Mouse (Mus musculus) neural tube, embryonic 14.5 days (tissue): Measurements from ENCODE around the gene Slc5a10. TPM values are rescaled to one million over a fixed set of nuclear protein-coding genes. Genes with fewer than 3 reads are reported as not detected.

Source experiments
- ATAC-seq: fragments of 200-750 bp; cut with Nextera tagmentation; 2 replicates; pipeline ENCODE4 v1.8.0; 2017; ENCODE audit warnings: low read depth, mild to moderate bottlenecking, moderate TSS enrichment, moderate library complexity
- H3K27ac ChIP-seq: fragments of 300-500 bp; sonication (generic); 2 replicates; pipeline ENCODE4 v1.5.1; 2014; ENCODE audit warnings: low read depth, mild to moderate bottlenecking, control low read depth, low read length, moderate library complexity, mixed read lengths
- H3K27me3 ChIP-seq: fragments of 300-500 bp; sonication (generic); 2 replicates; pipeline ENCODE4 v1.6.1; 2014; ENCODE audit warnings: low read length; ENCODE audit not compliant: control insufficient read depth, insufficient read depth
- H3K36me3 ChIP-seq: fragments of 300-500 bp; sonication (generic); 2 replicates; pipeline ENCODE4 v1.6.1; 2014; ENCODE audit warnings: low read length, mixed read lengths; ENCODE audit not compliant: control insufficient read depth, insufficient read depth
- H3K4me1 ChIP-seq: fragments of 300-500 bp; sonication (generic); 2 replicates; pipeline ENCODE4 v1.6.1; 2014; ENCODE audit warnings: low read length; ENCODE audit not compliant: control insufficient read depth, insufficient read depth
- H3K4me2 ChIP-seq: fragments of 300-500 bp; sonication (generic); 2 replicates; pipeline ENCODE4 v1.6.1; 2014; ENCODE audit warnings: mild to moderate bottlenecking, low read depth, low read length, control low read depth
- H3K4me3 ChIP-seq: fragments of 300-500 bp; sonication (generic); 2 replicates; pipeline ENCODE4 v1.5.1; 2014; ENCODE audit warnings: low read depth, low read length, control low read depth, mixed read lengths
- H3K9ac ChIP-seq: fragments of 300-500 bp; sonication (generic); replicated peaks from 2 replicates; pipeline ENCODE4 v1.6.1; 2014; ENCODE audit warnings: low read depth, mild to moderate bottlenecking, control low read depth, low read length, mixed read lengths
- H3K9me3 ChIP-seq: fragments of 300-500 bp; sonication (generic); 2 replicates; pipeline ENCODE4 v1.6.1; 2016; ENCODE audit warnings: low read length; ENCODE audit not compliant: control insufficient read depth
- WGBS: fragments of 180-500 bp; shearing (Covaris S2); extraction: QIAGEN DNeasy Blood & Tissue Kit; methylation state at CpG from one replicate; pipeline ENCODE4 v1.1.7; 2014; 5-methylcytosine and 5-hydroxymethylcytosine counted together
- polyA plus RNA-seq: library from polyadenylated mRNA; unstranded; fragments of >200 nt; fragmentation: Nextera tagmentation; extraction: Ambion mirVana; gene quantifications from 2 replicates; pipeline ENCODE4 v1.2.1, GENCODE M21; 2014

Gene Slc5a10
- polyA plus RNA-seq, 1 experiment from 2014 or later = not detected

DNA sequence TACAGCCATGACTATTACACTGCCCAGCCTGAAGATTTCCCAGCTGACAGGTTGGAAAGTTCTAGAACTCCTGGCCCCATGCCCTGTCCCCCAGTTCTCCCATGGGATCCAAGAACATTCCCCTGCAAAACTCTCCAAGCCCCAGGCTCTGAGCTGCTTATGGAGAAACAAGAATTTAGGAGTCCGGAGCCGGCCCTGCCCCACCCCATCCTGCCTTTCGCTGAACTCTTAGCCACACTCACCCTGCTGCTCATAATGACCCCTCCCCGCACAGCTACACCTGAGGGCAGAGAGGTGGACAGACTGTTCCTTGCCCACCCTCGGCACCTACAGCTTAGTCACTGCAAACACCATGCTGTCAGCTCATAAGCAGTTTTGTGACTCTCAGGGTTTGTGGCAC lies 52.8 kb downstream of the Slc5a10 start:
- Histone ChIP-seq H3K9me3 (no peaks in the 10 kb centered on the region), H3K9ac (no peak overlapping the region), H3K4me3 (no peak overlapping the region), H3K4me1 (no peaks in the 10 kb centered on the region), H3K4me2 (no peak overlapping the region), H3K36me3 (no peaks in the 10 kb centered on the region), H3K27ac (no peak overlapping the region), H3K27me3 (no peaks in the 10 kb centered on the region)
- 89% methylated on average over 5 of the region's 5 CpGs for WGBS
- no peak for ATAC-seq

DNA sequence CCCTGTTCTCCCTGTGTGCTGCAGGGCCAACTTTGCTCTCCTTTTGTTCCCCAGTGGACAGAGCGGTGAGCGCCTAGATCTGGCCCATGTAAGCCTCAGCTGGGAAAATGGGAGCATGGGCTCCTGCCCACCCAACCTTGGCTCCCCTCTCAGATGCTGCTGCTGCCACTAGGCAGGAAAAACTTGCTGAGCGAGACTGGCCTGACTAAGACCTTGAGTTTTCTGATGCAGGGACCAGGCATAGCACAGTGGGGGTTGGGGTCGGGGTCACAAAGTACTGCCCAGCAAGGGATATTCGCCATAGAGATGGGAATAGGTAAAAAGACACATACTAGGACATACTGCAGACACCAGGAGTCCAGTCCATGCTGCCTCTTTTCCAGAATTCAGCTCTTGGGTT lies 53.4 kb downstream of the Slc5a10 start:
- Histone ChIP-seq H3K27ac (no peak overlapping the region), H3K9ac (no peak overlapping the region), H3K27me3 (no peaks in the 10 kb centered on the region), H3K4me3 (no peak overlapping the region), H3K9me3 (no peaks in the 10 kb centered on the region), H3K4me1 (no peaks in the 10 kb centered on the region), H3K36me3 (no peaks in the 10 kb centered on the region), H3K4me2 (no peak overlapping the region)
- WGBS = 80% methylated on average over 5 of the region's 5 CpGs
- no peak for ATAC-seq

DNA sequence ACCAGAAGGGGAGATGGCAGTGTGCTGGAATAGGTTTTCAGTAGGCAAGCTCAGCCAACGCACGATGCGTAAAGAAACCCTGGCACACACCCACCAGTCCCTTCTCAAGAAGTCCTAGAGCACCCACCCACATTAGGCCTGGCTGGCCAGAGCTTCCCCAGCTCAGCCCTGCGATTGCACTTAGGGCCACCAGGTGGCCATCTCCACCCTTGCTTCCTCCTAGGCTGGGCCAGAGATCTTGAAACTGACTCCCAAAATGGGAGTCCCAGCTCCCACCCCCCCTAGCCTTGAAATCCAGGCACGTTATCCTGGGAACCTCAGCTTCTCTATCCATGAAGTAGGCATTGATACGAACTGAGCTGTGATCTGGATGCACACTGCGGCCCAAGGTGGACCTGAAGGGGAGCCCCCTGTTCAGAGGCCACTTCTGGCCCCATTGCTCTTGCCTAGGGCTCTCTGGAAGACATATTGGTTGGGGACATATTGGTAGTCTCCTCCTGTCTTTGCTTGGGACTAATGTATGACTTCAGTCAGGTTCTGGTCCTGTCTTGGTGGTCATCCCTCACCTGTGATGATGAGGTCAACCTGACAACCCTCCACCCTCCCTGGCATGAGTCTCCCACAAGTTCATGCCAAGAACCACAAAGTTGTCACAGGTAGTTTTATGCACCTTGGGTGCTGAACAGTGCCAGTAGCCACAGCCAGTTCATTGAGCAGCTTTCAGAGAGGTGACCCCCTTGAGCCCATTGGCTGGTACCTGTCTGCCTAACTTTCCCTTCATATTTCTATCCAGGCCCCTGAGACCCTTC lies 54.4 kb downstream of the Slc5a10 start:
- H3K9ac ChIP-seq = no peak overlapping the region
- ATAC-seq = no peak
- WGBS = 54% methylated on average over 7 of the region's 7 CpGs

DNA sequence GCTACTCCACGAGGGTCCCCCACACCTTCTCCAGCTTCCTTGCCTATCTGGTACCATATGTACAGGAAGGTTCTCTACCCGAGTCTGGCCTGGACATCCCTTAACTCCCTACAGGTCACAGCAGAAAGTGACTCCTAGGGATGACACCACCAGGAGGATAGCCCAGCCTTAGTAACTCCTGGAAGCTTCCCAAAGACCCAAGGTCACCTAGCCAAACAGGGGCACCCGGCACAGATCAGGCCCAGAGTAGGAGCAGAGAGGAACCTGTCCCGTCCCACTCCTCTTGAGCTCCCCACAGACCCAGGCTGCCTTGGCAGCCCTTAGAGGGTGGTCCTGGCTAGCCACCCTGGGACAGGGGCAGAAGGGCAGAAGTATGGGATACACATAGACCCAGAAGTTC lies 55.2 kb downstream of the Slc5a10 start:
- Histone ChIP-seq H3K9me3 (no peaks in the 10 kb centered on the region), H3K27me3 (no peaks in the 10 kb centered on the region), H3K9ac (no peak overlapping the region), H3K4me3 (no peak overlapping the region), H3K36me3 (no peaks in the 10 kb centered on the region), H3K27ac (no peak overlapping the region), H3K4me1 (no peaks in the 10 kb centered on the region), H3K4me2 (no peak overlapping the region)
- no peak for ATAC-seq
- 88% methylated on average over 4 of the region's 4 CpGs for WGBS

More for the DNA sequence above, 54.4 kb downstream of the Slc5a10 start:
- Histone ChIP-seq H3K27ac (no peak overlapping the region), H3K9me3 (no peaks in the 10 kb centered on the region), H3K4me3 (no peak overlapping the region), H3K36me3 (no peaks in the 10 kb centered on the region), H3K27me3 (no peaks in the 10 kb centered on the region), H3K4me2 (no peak overlapping the region), H3K4me1 (no peaks in the 10 kb centered on the region)

DNA sequence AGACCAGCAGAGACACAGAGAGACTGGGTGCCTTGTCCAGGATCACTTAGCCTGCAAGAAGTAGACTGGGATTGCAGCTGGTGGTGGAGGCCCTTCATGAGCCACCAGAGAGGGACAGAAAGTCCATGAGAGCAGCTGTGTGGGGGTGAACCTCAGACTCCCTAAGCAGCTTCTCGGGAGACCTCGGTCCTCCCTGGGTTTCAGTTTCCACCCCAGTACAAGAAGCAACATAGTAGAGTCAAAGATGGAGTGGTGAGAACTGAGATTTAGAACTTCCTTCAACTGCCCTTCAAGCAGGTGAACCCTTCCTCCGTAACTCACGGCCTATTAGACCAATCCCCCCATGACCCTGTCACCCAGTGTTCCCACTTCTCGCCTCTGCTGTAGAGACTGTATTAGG lies 58.4 kb downstream of the Slc5a10 start:
- Histone ChIP-seq H3K27me3 (no peaks in the 10 kb centered on the region), H3K4me1 (no peaks in the 10 kb centered on the region), H3K9ac (no peak overlapping the region), H3K36me3 (no peaks in the 10 kb centered on the region), H3K4me3 (no peak overlapping the region), H3K4me2 (no peak overlapping the region), H3K27ac (no peak overlapping the region), H3K9me3 (no peaks in the 10 kb centered on the region)
- 94% methylated on average over 5 of the region's 5 CpGs for WGBS
- ATAC-seq = no peak

DNA sequence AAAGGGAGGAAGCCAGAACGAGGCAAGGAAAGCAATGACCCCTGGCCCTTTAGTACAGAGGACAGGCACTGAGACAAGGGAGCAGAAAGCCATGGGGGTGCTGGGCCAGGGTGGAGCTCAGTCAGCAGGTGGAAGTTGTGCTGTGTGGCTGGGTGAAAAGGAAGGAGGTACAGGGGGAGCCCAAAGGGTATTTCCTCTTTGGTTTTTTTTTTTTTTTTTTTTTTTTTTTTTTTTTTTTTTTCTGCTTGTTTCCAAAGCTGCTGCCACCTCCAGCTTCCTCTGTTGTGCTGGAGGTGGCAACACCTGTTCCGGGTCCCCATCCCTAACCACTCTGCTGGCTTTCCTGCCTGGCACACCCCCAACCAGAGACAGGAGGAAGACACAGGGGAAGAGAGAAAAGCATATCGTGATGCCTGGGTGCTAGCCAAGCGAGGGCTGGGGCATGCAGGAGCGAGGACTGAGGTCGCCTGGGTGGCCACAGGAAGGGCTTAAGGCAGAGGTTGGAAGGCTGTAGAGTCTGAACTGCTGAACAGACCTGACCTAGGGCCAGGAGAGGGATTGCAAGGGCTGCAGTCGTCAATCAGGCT lies 59.7 kb downstream of the Slc5a10 start:
- Histone ChIP-seq H3K9ac (no peak overlapping the region), H3K9me3 (no peaks in the 10 kb centered on the region), H3K4me3 (no peak overlapping the region), H3K4me1 (no peaks in the 10 kb centered on the region), H3K36me3 (no peaks in the 10 kb centered on the region), H3K27me3 (no peaks in the 10 kb centered on the region), H3K27ac (no peak overlapping the region), H3K4me2 (no peak overlapping the region)
- WGBS = 74% methylated on average over 7 of the region's 7 CpGs
- no peak for ATAC-seq

DNA sequence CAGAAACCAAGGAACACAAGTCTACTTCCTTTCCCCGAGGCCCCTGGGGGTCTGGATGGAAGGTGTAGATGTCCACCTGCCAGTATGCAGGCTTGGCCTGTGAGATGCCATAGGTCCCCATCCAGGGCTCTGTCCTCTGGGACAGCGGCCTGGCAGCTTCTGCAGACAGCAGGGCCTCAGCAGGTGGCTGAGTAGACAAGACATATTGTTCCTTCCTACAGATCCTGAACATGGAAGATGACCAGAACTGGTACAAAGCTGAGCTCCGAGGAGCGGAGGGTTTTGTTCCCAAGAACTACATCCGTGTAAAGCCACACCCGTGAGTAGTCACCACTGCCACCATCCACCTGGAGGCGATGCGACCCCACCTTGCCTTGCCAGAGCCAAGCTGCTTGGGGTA lies 60.6 kb downstream of the Slc5a10 start:
- 88% methylated on average over 8 of the region's 8 CpGs for WGBS
- Histone ChIP-seq H3K4me3 (no peak overlapping the region), H3K9ac (no peak overlapping the region), H3K9me3 (no peaks in the 10 kb centered on the region), H3K36me3 (no peaks in the 10 kb centered on the region), H3K27me3 (no peaks in the 10 kb centered on the region), H3K27ac (no peak overlapping the region), H3K4me1 (no peaks in the 10 kb centered on the region), H3K4me2 (no peak overlapping the region)
- ATAC-seq = no peak

DNA sequence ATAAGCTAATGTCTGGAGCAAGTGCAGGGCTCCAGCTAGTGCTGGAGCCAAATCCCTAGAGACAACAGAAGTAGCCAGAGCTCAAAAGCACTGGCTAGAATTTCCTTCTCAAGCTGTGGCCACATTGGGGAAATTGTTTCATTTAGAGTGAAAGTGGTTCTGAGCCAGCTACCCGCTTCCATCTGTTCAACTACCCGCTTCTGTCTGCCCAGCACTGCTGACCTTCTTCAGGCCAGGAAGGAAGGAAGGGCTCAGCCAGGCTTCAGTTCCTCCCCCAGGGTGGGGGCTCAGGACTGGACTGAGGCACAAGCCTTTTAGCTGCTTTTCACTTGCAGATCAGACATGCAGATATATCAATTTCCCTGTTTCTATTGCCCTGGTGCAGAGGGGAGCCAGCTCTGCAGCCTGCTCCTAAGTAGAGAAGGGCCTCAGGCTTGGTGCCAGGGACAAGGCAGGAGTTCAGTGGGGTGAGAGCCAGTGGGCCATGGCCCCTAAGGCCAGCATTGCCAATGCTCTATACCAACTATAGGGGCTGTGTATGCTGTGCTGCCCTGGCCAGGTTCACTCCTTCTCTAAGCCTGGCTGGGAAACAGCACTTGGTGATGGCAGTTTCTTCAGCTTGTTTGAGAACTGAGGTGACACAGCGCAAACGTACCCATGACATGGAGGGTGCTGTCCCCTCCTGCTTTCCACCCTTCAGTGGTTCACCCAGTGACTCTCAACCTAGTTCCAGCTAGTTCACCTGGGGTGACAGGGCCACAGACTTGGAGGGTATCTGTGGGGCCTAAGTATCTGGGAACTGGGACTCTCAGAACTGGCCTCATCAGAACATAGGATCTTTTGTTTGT lies 61.4 kb downstream of the Slc5a10 start:
- no peak overlapping the region for H3K27ac ChIP-seq
- no peak overlapping the region for H3K4me2 ChIP-seq
- no peaks in the 10 kb centered on the region for H3K27me3 ChIP-seq
- H3K4me3 ChIP-seq = no peak overlapping the region
- WGBS = 84% methylated on average over 4 of the region's 4 CpGs
- H3K4me1 ChIP-seq = no peaks in the 10 kb centered on the region
- H3K36me3 ChIP-seq = no peaks in the 10 kb centered on the region
- ATAC-seq = no peak
- no peaks in the 10 kb centered on the region for H3K9me3 ChIP-seq
- no peak overlapping the region for H3K9ac ChIP-seq
